Mouse (Mus musculus): ENCODE results near the gene Tmem151a.

The Tmem151a gene

DNA sequence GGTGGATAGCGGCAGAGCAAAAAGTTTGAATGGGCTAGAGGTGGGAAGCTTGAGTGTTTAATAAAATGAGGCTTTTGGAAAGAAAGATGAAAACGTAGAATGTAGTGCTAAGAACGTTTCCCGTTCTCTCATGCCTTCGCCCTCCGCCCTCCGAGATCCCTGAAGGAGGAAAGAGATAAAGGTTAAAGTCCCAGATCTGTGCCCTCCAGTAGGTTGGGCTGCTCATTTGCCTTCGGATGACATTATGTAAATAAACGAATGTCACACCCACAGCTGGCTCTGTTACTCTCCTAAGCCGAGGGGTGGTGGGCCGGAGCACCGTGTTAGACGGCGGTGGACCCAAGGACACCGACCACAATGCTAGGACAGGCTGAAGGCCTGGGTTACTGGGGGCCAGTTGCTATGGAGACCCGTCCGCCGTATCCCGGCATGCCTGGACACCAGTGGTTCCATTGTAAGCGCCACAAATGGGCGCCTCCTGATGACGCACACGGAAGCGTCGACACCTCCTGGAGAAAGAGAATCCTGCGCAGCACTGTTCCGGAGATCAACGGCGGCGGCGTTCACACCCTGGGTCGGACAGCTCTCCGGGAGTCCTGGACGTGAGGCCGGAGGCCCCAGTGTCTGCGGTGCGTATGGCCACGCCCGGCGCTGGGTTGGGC is 44.3 kb downstream of the Tmem151a start, which contains the start of gene Brms1:
TSS of gene Brms1 (plus strand) at position 493 of the 662 bp plus-strand sequence.
- DNase-seq: peak; percentile 91 to 92

DNA sequence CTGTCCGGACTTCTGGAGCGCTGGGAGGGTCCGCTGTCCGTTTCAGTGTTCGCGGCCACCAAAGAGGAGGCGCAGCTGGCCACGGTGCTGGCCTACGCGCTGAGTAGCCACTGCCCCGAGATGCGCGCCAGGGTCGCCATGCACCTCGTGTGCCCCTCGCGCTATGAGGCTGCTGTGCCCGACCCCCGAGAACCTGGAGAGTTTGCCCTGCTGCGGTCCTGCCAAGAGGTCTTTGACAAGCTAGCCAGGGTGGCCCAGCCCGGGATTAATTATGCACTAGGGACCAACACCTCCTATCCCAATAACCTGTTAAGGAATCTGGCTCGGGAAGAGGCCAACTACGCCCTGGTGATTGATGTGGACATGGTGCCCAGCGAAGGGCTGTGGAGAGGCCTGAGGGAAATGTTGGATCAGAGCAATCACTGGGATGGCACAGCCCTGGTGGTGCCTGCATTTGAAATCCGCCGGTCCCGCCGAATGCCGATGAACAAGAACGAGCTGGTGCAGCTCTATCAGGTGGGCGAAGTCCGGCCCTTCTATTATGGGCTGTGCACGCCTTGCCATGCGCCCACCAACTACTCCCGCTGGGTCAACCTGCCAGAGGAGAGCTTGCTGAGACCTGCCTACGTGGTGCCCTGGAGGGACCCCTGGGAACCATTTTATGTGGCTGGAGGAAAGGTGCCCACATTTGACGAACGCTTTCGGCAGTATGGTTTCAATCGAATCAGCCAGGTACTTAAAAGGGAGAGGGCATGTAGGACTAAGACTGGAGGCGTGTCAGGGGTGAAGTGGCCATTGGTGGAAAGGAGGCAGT is 45.8 kb downstream of the Tmem151a start:
- DNase-seq: peak in 1 of 2 experiments; percentile 61

DNA sequence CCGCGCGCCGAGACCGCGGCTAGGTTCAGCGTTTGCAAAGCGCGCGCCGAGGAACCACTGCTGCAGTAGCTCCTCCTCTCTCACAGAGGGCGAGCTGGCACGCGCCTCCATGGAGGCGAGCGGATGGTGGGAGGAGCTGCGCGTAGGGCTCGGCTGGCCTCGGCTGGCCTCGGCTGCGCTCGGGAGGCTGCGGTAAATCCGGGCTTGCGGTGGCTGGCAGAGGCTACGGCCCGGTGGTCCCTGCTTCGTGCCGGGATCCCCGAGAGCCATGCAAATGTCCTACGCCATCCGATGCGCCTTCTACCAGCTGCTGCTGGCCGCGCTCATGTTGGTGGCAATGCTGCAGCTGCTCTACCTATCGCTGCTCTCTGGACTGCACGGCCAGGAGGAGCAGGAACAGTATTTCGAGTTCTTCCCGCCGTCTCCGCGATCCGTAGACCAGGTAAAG is 46.6 kb downstream of the Tmem151a start, which contains the start of the genes B4gat1 and AC124502.3:
TSS of gene B4gat1 (plus strand) at position 118 of the 448 bp plus-strand sequence.
TSS of gene AC124502.3 (plus strand) at position 183 of the 448 bp plus-strand sequence.
- peak; percentile 95 to 96 for DNase-seq

DNA sequence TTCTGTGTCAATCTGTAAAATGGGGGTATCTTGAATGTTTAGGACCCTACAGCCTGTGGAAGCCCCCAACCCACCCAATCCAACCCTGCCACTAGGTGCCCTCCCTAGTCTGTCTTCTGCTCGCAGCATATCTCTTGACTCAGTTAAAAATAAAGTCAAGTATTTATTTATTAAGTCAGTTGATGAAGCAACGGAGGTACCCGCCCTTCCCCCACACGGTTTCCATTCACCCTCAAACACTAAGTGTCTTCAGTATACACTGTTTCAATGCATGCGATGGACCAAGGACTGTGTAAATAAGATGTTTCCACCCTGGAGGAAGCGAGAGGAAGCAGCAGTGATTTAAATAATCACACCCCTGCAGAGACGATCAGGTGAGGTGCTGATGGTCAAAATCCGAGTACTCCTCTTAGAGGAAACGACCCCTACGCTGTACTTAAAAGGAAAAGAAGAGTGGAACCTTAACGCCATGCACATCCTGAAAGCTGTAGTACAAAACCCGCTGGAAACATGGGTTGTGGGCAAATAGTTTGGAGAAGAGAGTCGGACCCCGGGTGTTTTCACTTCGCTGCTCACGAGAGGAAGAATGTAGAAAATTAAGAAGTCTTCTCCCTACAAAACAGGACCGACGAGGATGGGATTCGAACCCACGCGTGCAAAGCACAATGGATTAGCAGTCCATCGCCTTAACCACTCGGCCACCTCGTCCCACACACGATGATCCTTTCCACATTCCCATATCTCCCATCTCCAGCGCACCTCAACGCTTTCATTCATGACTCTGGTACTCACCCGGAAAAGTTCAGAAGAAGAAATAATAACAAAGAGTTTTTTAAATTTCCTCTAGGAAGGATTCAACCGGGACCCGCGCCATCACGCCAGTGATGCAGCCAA is 47.4 kb downstream of the Tmem151a start:
- DNase-seq: peak; percentile 92 to 95

DNA sequence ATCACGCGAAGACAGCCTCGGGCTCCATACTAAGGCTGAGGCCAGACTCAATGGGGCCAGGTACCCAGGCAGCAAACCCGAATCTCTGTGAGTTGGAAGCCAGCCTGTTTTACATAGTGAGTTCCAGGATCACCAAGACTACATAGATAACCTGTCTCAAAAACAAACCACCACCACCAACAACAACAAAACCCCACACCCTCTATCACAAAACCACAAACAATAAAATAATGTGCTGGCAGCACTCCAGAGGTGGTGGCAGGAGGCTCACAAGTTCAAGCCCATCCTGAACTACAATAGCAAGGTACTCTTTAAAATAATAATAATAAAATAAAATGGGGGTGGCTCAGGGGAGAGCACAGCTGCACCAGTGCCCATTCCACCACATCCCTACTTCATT is 48.8 kb downstream of the Tmem151a start:
- no peak for DNase-seq

DNA sequence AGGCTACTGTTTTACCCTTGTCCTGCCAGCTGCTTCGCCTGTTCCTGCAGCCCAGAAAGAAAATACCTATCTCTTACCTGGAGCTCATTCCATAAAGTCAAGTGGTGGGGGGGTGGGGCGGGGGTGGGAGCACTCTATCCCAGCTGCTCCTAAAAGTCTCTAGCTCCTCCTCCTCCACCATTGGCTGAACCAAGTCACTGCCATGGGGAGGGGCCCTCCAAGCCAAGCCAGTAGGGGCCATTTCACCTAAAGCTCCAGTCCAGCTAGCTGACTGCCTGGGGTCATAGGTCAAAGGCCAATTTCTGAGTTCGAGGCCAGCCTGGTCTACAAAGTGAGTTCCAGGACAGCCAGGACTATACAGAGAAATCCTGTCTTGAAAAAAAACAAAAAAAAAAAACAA is 52.6 kb downstream of the Tmem151a start:
- DNase-seq: no peak

DNA sequence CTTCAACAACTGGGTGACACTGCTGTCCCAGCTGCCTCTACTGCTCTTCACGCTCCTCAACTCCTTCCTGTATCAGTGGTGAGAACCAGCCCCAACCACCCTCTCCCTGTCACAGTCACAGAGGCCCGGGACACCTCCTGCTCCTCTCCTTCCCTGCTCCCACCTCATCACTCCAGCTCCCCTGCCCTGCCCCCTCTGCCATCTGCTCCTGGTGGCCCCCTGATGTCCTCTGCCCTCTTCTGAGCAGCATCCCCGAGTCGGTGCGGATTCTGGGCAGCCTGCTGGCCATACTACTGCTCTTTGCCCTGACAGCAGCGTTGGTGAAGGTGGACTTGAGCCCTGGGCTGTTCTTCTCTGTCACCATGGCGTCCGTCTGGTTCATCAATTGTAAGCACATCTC is 59.2 kb downstream of the Tmem151a start:
- DNase-seq: peak; percentile 44 to 46

DNA sequence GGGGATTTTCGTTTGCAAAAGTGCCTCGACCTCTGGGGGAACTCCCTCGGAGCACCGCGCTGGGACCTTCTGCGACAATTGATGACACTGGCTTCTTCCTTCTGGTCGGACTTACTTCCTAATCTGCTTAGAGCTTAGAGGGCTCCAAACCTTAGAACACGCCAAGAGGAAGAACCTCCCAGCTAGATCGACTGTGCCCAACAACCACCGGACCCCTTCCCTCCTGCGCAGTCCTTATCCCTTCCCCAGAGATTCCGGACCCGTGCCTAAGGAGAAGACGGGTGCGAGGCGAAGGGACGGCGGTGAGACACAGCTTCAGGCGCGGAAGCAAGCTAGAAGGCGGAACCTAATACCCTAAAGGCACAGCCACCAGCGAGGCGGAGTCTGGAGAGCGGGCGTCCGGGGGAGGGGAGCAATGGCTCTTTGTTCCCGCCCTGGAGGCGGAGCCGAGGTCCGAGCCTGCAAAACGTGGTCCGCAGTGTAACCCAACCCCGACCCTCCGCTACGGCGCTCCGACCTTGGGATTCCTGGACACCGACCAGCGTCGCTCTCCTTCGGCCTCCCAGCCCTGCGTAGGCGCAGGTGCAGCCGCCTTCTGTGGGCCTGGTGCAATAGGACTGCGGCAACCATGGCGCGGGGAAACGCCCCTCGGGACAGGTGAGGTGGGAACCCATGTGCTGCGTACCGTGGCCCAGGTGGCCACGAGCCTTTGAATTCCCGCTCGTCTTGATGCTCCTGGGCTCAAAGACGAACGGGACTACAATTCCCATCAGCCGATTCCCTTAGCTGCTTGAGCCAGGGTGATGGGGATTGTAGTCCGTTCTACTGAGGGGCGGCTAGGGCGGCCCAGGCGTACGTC is 61.5 kb downstream of the Tmem151a start, which contains the start of gene Slc29a2:
TSS of gene Slc29a2 (plus strand) at position 240 of the 859 bp plus-strand sequence.
- peak; percentile 91 to 94 for DNase-seq

DNA sequence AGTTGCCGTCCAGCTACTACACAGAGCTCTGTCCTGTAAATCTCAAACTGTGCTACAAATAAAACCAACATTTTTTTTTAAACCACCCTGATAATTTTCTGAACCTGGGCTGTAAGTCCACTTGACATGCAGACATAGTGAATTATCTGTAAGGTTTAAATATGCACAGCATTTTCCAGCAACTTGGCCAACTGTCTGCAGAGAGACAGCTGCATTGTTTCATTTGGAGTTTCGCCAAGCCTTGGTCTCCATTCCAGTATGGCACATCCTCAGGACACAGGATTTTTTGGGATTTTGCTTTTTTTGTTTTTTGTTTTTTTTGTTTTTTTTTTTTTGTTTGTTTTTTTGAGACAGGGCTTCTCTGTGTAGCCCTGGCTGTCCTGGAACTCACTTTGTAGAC is 63.9 kb downstream of the Tmem151a start:
- DNase-seq: no peak
